Mouse (Mus musculus) spleen, postnatal 14 days (tissue): ENCODE measurements around the gene Tyw5.

ENCODE experiments used
- DNase-seq, 2 experiments: peaks; one replicate each; pipeline ENCODE4 v3.0.0; 2021 to 2022; ENCODE audit warnings: low spot score in 2 of 2

Tyw5 gene

DNA sequence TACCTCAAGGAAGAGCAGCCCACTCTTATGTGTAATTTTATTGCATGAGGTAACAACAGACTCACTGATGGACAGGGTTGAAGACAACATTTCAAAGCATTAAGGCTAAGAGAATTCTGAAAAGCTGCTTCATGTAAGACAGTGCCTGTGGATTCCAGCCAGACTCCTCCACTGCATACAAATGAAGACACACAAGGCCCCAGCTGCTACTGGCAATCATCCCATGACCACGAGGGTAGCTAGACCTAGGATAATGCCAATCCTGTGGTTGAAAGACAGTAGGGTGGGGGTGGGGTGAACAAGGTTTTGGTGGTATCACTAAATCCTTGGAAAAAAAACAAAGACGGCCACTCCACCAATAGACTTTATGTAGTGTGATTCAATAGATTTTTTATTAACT is 19.0 kb downstream of the Tyw5 start:
- DNase-seq, result no peak

DNA sequence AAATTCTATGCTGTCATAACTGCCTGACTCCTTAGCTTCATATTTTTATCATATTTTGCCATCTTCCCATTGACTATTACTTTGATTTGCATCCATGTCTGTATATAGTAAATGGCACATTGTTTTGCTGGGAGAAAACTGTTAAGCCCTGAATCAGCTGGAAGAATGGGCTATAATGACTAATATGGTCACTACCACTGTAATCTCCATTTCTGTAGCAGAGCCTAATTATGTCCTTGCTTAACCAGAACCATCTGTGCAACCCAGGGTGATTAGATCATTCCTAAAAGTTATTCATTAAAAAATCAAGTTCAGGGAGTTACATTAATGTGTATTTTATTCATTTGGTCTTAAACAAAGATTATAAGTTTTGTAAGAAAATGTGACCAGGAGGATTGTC is 20.4 kb downstream of the Tyw5 start:
- no peak for DNase-seq

DNA sequence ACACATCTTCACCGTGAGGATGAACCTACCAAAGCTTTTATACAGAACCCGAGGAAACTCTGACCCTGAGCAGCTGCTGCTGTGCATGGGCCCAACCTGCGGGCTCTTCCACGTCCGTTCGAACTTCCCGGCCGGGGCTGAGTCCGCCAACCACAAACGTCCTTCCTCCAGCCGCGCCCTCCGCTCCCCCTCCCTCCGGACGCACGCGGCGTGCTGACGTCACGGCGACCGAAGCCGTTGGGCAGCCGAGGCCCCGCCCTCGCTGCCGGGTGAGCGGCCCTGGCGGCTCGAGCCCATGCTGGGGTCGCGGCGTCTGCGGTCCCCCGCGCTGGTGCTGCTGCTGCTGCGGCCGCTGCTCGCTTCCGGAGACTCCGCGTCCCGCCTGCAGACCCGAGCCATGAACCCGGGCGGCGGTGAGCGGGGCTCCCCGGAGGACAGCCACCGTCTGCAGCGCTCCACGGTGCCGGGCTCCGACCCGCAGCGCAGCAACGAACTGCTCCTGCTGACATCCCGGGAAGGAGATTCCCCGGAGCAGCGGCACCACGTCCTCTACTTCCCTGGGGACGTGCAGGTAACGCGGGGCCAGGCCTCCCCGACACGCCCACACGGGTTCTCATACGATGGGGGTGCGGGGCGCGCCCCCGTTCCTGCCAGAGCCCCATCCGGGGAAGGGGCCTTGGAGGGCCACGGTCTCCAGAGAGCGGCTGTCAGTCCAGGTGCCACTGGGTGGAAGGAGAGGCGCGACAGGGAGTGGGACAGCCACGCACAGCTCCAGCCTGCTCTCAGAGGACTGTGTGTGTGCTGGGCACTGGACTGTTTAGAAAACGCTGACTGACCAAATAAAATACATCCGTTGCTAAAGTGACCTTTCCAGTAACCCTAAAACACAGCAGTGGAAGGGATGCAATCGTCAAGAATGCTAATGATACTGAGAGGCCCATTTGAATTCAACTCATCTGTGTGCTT is 29.2 kb downstream of the Tyw5 start, which contains the start of gene 1700066M21Rik:
TSS of gene 1700066M21Rik (plus strand) at position 245 of the 966 bp plus-strand sequence.
- peak; percentile 90 to 96 for DNase-seq

DNA sequence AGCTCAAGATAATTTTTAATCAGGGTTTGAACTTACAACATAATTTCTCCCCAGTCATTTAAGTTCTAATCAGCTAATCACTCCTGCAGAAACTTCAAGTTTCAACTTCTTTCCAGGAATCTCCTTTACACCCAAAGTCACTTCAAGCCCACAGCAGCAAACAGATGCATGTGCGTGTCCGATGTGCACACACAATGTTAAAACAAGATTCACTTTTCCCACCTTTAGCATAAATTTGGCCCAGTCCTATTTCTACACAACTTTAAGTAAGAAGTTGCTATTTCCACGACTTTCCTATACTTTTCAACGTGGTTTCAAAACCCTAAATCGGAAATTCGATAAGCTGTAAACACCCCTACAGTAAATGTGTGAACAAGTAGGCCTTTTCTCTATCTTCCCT is 30.1 kb downstream of the Tyw5 start:
- no peak for DNase-seq

DNA sequence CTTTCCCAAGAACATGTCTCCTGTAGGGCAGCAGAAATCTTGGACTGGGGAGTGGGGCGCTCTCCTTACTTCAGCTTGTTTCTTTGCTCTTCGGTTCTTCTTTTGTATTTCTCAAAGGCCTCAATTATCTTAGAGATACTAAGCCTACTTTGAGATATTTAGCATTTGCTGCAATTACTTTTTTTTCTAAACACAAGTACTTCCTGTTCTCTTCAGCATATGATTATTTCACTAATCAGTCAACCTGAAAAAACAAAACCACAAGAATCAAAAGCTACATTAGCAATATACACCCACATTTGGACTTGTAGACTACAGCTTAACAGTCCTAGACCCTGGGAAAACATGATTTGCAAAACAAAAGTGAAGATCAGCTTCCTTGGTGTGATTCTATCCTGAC is 31.6 kb downstream of the Tyw5 start:
- no peak for DNase-seq

DNA sequence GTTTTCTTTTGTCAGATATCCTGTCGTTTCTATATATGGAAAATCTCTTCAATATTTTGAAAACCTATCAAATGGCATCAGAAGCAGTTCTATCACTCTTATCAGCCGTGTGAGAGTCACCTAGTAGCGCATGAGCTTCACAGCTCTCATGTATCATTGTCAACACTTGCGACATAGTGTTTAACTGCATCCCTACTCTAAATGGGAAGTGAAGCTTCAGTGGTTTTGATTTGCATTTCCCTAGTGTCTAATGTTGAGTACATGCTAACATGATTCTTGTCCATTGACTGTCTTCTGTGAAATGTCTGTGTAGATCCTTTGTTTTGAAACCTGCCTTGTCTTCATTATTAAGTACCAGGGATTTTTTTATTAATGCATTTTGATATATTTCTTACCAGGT is 36.5 kb downstream of the Tyw5 start:
- DNase-seq, result no peak

DNA sequence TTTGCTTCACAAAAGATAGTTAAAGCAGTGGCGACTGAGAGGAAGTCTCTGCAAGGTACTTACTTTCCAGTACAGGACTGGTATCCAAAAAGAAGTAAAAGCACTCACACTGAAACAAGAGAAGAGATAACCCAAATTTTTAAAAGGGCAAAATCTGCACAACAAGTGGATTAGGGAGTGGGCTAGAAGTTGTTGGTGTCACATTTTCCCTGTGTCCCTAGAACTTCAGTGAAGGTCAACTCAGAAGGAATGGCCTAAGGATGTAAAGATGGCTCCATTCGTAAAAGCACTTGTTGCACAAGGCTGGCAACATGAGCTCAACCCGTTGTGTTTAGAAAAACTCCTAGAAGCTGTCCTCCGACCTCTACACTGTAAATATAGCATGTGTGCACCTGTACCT is 37.8 kb downstream of the Tyw5 start:
- no peak for DNase-seq

DNA sequence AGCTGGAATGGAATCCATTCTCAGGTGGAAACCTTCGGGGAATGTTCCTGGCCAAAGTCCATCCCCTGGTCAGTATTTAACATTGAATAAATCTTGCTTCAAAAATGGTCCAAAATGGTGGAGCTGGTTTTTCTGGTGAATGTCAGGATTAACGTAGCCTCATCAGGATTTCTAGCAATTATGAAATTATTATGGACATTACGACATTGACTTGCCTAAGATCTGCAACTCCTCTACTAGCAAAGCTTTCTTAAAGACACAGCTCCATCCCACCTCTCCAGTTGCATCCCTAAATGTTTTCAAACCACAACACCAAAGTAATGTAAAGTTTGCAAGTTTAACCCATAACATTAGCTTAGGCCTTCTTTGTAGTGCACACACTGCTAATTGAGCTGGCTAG is 39.5 kb downstream of the Tyw5 start:
- no peak for DNase-seq

DNA sequence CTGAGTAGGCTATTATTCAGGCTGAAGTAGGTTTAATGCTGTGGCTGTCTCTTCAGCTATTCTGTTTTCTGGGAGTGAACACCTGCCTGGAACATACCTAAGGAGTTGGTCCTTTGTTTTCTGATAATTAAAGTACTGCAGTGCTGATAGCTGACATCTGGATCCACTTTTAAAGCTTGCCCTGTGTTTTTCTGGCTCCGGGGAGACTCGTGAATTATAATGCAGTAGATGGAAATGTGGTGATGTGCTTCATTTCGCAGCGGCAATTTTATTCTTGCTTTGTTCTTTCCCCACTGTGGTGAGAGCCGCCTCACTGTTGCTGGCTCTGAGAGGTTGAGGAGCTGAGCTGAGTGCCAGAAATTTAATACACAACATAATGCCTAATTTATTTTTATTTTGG is 48.4 kb downstream of the Tyw5 start:
- no peak for DNase-seq

DNA sequence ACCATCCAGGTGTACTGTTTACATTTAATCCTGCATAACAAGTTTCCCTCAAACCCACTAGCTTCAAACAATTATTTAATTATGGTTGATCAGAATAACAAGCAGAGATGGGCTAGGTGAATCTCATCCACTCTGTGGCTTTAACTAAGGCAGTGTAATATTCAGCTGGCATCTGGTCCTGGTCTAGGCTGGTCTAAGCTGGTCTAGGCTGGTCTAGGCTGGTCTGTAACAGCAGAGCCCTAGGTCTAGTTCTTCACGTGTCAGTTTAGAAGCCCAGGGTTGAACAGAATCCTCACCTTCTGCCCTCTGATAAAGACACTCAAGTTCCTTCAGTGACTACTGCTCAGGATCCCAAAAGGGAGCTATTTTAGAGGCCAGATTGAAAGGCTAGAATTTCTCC is 55.0 kb downstream of the Tyw5 start:
- DNase-seq, result no peak

DNA sequence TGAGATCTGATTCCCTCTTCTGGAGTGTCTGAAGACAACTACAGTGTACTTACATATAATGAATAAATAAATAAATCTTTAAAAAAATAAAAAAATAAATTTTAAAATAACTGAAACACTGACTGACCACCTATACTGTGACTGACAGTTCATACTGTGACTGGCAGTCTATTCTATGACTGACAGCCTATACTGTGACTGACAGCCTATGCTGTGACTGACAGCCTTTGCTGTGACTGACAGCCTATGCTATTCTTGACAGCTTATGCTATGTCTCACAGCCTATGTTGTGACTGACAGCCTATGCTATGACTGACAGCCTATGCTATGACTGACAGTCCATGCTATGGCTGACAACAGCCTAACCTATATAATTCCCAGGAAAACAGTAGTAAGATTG is 59.4 kb downstream of the Tyw5 start:
- DNase-seq, result no peak

DNA sequence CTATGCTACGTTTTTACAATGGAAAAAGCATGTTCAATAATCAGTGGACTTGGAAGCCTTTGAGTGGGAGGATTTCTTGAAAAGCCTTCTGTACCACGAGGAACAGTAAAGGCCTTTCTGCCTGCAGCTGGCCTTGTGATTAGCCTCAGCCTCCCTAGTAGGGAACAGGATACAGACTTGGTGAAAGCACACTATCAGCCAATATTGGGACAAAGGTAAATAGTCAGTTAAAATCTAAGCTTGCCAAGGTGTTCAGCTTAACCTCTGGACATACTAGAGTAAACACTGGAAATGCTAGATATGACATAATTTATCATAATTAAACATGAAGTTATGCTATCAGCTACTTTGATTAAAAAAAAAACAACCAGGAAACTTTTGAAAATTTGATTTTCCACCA is 65.7 kb downstream of the Tyw5 start:
- no peak for DNase-seq

DNA sequence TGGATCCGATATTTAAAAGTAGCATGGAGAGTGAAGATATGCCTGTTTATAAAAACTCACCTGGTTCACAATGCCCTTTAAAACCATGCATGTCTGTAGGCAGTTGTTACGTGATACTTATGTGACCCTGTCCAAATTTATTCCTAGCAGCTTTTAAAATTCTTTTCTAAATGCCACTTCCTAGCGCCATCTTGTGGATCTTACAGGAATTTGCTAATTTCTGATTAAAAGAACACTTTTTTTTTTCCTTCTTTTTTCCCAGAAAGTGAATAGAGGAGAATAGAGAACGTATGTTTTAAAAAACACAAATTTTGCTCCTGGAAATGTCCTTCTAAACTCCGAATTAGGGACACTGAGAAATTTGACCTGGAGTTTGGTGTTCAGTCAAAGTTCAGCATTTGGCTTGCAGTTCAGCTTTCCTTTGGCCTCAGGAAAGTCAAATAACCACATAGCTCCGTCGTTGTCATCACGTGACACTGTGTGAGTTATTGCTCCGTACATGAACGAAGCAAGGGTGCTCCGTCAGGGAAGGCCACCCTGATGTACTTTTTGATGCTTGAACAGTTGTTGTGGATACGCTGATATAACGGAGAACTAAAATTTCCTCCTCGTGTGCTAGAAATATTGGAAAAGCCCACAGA is 67.6 kb downstream of the Tyw5 start:
- DNase-seq, result no peak
